Mouse (Mus musculus): ENCODE results near the gene Arhgap28. TPM values are rescaled to one million over a fixed set of nuclear protein-coding genes. Genes with fewer than 3 reads are reported as not detected.

The Arhgap28 gene
- 0.16 and 0.66 TPM in 2 replicates for polyA plus RNA-seq (2012; ENCODE audit: low replicate concordance)

DNA sequence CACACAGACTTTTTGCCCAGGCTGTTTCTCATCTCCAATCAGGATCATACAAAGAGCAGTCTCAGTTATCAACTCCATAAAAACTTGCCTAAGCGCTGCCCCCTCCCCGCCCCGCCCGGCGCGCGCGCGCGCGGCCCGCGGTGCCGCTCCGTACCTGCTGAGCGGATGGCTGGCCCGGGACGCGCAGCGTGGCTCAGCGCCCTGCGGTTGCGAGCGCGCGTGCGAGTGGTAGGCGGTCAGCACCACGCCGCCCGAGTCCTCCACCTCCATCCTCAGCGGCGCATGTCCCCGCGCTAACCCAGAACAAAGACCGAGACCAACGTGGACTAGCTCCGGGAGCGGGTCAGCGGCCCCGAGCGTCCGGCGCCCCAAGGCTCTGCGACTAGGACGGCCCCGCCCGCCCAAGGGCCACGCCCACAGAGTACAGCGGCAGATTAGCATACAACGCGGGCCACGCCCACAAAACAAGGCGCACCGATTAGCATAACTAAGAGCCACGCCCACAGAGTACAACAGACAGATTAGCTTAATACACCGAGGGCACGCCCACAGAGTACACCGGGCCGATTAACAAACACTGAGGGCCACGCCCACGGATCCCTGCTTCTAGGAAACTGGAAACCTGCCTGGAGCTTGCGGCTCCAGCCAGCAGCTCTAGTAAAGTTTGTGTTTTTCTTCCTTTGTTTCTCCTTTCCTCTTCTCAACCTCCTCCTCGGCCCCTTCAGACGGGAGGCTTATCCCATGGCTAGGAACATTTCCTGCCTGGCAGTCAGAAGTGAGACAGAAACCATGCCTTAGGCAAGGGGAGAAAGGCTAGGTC lies at the start of gene Arhgap28:
Arhgap28 (minus strand) TSS at position 380 of the 820 bp plus-strand sequence.

